Mouse (Mus musculus): ENCODE data around the gene Nup205.

- no peak for TF ChIP-seq CTCF (conservative IDR thresholded peaks at IDR 0.05; ENCODE audit: low read length)
- TF ChIP-seq NANOG (IDR thresholded peaks at IDR 0.05; ENCODE audit: borderline replicate concordance, low read length) = no peak
These were observed 102.1 kb downstream of the Nup205 start for GRCm38 (mm10) chr6:35279306-35279705.

Measured in E14TG2a.4 (cell line).